Mouse (Mus musculus) stomach, postnatal 0 days (tissue): ENCODE measurements around the gene Ccdc184.

Experiments
- CTCF ChIP-seq: IDR thresholded peaks from 2 replicates; pipeline ENCODE4 v1.5.1; 2016; ENCODE audit warnings: antibody characterized with exemption, low read depth, mild to moderate bottlenecking, moderate library complexity
- EP300 ChIP-seq: optimal IDR thresholded peaks from 2 replicates; pipeline ENCODE3; 2016; ENCODE audit warnings: antibody characterized with exemption

DNA sequence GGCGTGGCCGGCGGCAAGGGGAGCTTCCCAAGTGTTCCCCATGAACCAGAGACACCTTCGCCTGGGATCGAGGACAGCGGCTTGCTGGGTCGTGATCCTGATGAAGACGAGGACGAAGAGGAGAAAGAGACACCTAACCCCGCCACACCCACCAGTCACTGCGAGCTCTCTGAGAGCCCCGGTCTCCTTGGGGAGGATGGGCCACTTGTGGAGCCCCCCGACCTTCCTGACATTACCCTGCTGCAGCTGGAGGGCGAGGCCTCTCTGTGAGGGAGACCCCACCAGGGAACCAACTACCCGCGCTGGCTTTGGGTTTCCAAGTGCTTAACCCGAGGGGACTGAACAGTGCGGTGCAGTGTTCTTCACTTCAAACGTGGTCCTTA, 1.7 kb downstream of the Ccdc184 start:
- no peak for TF ChIP-seq CTCF
- TF ChIP-seq EP300, result no peak
